Mouse (Mus musculus) c-Kit-positive CD71-positive TER-119-positive erythroid progenitor cells, embryonic 14.5 days (primary cell): ENCODE results near the gene Cstf1.

Source experiments
- DNase-seq: peaks from one replicate; pipeline ENCODE4 v3.0.0-alpha.2; 2013; ENCODE audit warnings: low spot score

Gene Cstf1

GRCm38 (mm10) chr2:172376999-172377515 is 6.6 kb downstream of the Cstf1 start:
- no peak for DNase-seq

DNA sequence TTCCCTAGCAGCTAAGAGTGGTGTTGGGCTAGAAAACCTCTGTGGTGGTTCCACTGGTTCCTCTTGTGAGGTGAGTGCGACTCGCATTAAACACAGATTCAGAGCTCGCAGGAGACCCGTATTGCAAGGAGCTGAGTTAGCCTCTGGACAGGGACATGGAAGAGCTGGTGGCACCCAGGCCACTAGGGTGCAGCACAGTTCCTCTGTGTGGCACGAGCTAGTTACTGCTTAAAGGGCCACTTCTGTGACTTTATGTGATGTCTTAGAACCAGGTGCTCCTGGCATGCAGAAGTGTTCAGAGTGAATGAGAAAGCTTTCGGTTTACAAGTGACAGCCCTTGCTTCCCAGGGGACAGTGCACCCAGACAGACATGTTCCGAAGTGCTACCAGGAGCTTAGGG is 7.9 kb downstream of the Cstf1 start:
- DNase-seq: no peak

GRCm38 (mm10) chr2:172380513-172380912 is 10.0 kb downstream of the Cstf1 start:
- DNase-seq: no peak

GRCm38 (mm10) chr2:172381341-172381740 is 10.9 kb downstream of the Cstf1 start:
- DNase-seq: no peak

DNA sequence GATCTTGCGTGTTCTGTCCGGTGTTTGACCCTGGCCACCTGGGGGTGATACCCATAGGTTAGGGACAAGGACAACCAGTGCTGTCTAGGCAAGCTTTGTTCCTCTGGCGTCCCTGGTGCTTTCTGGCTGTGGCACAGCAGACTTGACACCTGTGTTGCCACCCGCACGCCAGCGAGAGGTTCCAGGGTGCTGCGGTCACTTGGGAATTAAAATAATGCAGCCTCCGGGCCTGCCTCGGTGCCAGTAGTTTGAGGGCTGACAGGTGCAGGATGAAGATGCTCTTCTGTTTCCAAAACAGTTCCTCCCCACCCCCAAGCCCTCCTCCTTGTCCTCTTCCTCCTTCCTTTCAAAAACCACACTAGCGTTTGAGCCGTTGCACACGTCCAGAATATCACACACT is 11.4 kb downstream of the Cstf1 start:
- DNase-seq: no peak

GRCm38 (mm10) chr2:172384715-172385114 is 14.2 kb downstream of the Cstf1 start:
- no peak for DNase-seq

- DNase-seq: no peak
Measured at GRCm38 (mm10) chr2:172390341-172390740, 19.9 kb downstream of the Cstf1 start.

- DNase-seq: no peak
Measured at GRCm38 (mm10) chr2:172392041-172392521, 21.6 kb downstream of the Cstf1 start.

- no peak for DNase-seq
Measured at GRCm38 (mm10) chr2:172393391-172394051, 23.0 kb downstream of the Cstf1 start, which contains the start of gene Cass4. TSS of gene Cass4 (plus strand) at chr2:172393794.

DNA sequence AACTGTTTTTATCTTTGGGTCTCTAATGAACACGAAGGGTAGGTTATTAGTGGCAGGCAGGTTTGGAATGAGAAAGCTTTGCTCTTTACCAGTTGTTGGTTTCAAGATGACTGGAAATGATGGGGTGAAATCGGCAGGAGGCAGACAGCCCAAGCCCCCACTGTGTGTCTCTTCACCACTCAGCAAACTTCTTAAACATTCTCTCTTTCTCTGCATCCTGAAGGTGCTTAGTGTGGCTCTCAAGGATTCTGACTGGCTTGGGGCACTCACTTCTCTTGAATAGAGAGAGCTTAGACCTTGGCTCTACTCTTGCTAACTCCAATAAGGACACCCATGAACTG is 23.5 kb downstream of the Cstf1 start:
- DNase-seq: no peak

DNA sequence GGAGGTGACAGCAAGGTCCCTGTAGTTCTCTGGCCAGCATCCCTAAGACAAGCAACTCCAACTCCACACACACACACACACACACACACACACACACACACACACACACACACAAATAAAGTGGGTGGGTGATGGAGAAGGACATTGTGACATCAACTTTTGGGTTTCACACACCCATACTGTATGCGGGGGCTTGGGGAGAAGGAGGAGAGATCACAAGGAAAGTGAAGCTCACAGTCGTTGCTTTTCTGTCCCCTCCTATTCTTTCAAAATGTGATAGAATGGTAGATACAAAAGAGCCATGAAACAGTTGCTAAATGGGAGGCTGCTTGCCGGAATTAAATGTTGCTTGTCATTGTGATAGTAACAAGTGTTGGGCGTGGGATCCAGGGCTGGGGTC is 24.2 kb downstream of the Cstf1 start:
- no peak for DNase-seq

GRCm38 (mm10) chr2:172395961-172396360 is 25.5 kb downstream of the Cstf1 start:
- no peak for DNase-seq

GRCm38 (mm10) chr2:172399901-172400300 is 29.4 kb downstream of the Cstf1 start:
- no peak for DNase-seq

GRCm38 (mm10) chr2:172401116-172401825 is 30.8 kb downstream of the Cstf1 start:
- peak; percentile 13 for DNase-seq

DNA sequence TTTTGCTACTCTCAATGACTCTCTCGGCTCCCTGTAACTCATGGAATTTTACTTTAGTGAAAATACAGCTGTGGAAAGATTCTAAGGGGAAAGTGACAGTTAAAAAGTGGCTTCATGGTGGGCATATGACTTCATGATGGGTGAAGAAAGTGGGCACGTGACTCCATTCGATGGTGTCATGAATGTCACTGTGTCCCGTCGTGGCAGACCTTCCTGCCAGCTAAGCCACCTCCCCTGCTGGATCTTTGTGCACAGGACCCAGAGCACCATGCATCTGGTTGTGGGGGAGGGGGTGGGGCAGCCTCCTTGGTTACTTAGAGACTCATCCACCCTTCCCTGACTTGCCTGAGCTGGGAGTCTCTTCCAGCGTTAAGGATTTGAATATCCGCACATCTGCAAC is 33.8 kb downstream of the Cstf1 start:
- DNase-seq: no peak

DNA sequence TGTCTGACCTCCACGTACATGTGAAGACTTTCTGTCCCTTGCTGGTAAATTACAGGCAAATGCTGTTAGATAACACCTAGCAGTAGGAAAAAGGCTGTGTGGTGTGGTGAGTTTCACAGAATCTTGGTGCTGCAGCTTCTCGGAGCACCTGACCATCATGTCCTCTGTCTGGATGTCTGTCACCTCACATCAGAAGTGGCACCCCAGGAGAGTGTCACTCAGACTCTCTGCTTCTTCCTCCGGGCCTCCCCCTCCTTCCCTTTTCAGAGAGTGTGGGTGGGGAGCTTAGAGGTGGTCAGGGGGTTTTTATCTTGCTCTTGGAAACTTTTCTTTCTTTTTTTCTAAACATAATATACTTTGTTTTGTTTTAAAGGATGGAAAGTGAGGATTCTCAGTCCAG is 34.5 kb downstream of the Cstf1 start:
- DNase-seq: no peak

DNA sequence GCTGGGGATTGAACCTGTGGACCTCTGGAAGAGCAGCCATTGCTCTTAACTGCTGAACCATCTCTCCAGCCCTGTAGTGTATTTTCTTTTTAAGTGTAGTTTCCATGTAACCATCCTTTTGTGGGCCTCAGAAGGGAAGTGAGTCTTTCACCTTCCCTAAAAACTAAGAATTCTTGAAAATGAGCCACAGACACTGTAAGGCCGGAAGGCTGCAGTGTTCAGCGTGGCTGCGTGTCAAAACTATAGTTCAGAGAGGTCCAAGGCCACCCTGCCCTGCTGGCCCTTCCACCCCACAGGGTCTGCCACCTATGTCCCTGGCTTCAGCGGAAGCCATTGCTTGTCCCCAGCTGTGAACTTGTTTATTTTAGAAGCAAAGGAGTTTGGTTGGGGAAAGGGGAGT is 35.7 kb downstream of the Cstf1 start:
- DNase-seq: no peak

DNA sequence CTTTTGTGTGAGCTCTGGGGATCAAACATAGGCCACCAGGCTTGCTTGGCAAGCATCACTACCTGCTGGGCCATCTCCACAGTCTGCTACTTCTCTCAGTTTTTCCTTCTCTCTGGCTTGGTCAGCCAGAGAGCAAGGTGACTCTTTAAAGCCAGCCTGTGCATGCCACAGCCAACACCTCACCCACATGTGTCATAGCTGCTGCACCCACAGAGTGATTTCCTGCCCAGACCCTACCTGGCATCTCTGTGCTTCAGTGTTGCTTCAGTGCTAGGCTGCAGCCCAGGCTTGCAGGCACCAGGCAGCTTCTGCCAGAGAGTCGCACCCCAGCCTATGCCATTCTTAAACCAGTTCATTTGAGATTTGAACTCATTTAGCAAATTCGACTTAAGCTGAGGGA is 37.0 kb downstream of the Cstf1 start:
- no peak for DNase-seq

DNA sequence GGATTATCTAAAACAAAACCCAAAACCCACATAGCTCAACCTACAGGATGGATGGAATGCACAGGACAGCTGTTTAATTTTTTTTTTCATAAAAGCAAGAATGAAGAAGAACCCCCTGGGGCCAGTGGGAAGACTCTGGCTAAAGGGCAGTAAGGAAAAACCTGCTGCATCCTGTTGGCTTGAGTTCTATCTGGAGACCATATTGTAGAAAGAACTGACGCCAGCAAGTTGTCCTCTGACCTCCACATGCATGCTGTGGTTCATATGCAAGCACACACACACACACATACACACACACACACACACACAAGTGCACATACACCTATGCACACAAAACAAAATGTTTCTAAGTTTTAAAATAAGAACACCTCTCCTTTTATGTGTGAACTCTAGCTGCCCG is 40.2 kb downstream of the Cstf1 start:
- DNase-seq: no peak

GRCm38 (mm10) chr2:172411091-172411490 is 40.6 kb downstream of the Cstf1 start:
- DNase-seq: no peak

DNA sequence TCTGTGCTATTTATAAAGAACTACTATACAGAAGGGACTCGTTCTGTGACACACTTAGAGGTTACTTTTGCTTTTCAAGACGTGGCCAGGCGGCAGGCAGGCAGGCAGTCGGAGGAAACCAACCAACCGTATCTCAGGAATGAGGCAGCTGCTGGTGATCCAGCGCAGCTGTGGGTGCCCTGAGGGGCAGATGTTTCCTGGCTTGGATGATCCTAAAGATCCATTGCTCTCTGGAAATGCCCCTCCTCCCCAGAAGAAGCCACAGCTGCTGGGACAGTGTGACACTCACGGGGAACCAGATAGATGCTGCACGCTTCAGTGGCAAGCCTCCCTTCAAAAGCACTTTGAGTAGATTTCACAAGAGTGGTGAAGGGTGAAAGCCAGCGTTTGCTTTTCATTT is 42.0 kb downstream of the Cstf1 start:
- DNase-seq: no peak

GRCm38 (mm10) chr2:172413273-172413672 is 42.8 kb downstream of the Cstf1 start:
- no peak for DNase-seq

DNA sequence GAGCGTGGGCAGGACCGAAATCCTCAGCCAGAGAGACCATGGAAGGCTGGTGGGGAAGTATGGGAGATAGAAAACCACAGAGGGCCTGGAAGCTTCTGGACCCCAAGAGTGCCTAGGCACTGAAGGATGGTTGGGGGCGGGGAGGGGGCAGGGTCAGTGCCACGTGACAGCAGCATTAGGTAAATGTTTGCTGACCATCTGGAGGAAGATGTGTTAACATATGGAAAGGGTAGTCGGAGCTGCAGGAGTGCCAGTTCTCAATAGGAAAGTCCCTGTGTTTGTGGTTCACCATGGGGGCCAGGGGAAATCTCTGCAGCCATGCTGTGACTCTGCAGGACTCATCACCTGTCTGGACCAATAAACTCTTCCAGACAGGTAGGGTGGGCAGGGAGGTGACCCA is 43.4 kb downstream of the Cstf1 start:
- DNase-seq: no peak

DNA sequence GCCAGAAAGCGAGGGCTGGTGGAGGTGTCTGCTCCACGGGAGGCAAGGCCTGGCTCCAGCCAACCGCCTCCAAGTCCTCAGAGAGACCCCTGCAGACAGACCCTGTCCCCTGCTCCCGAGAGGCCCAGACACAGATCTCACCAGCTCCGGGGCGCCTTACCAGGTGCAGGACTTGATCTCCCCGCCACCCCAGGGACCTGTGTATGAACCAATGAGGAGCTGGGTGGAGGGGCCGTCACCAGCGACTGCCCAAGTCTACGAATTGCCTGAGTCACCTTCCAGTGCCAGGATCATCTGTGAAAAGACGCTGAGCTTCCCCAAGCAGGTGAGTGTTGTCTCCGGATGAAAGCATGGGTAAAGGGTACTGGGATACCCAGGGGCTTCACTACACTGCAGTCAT is 45.7 kb downstream of the Cstf1 start:
- no peak for DNase-seq
